Mouse (Mus musculus) G1E (cell line): ENCODE data around the gene Gm10181. TPM values are rescaled to one million over a fixed set of nuclear protein-coding genes. Genes with fewer than 3 reads are reported as not detected.
"Not testable (repeated sequence)": the region's sequence is repeated elsewhere in the genome, so short reads cannot be mapped to it uniquely, and the experiment has no call there.

ENCODE experiments used
- ATAC-seq: 2 replicates; pipeline ENCODE4 v1.8.0; 2016; ENCODE audit warnings: mild to moderate bottlenecking; ENCODE audit not compliant: insufficient number of reproducible peaks, poor library complexity, low FRiP score, severe bottlenecking; ENCODE audit errors: extremely low read depth
- DNase-seq: peaks from one replicate; pipeline ENCODE4 v3.0.0; 2012; ENCODE audit warnings: low spot score
- H3K27me3 ChIP-seq: 2 replicates; pipeline ENCODE4 v1.6.1; 2012; ENCODE audit warnings: mild to moderate bottlenecking, low read length, inconsistent platforms; ENCODE audit not compliant: insufficient read depth
- H3K36me3 ChIP-seq: replicated peaks from 2 replicates; pipeline ENCODE3; 2012; ENCODE audit warnings: mild to moderate bottlenecking, inconsistent platforms
- H3K4me1 ChIP-seq: 2 replicates; pipeline ENCODE4 v1.6.1; 2012; ENCODE audit warnings: low read depth, low read length, inconsistent platforms, mixed read lengths; ENCODE audit not compliant: insufficient read depth
- H3K4me3 ChIP-seq: 2 replicates; pipeline ENCODE4 v1.5.1; 2012; ENCODE audit warnings: low read depth, mild to moderate bottlenecking, inconsistent platforms, low read length, moderate library complexity, mixed read lengths
- H3K9me3 ChIP-seq: replicated peaks from 2 replicates; pipeline ENCODE4 v1.6.1; 2012; ENCODE audit warnings: inconsistent platforms
- CTCF ChIP-seq: IDR thresholded peaks from 2 replicates; pipeline ENCODE4 v1.5.1; 2012; ENCODE audit warnings: low read depth, low read length, inconsistent platforms, mixed read lengths
- GATA1 ChIP-seq: IDR thresholded peaks from 2 replicates; pipeline ENCODE4 v1.6.1; 2012; ENCODE audit warnings: borderline replicate concordance, low read length, inconsistent platforms, mixed read lengths
- GATA2 ChIP-seq: IDR thresholded peaks from 2 replicates; pipeline ENCODE4 v1.6.1; 2012; ENCODE audit warnings: low read depth, low read length, inconsistent platforms, borderline replicate concordance
- POLR2AphosphoS5 ChIP-seq: IDR thresholded peaks from 2 replicates; pipeline ENCODE4 v1.6.1; 2012; ENCODE audit warnings: low read depth, low read length, inconsistent platforms; ENCODE audit not compliant: insufficient replicate concordance
- TAL1 ChIP-seq: conservative IDR thresholded peaks from 2 replicates; pipeline ENCODE4 v1.6.1; 2012; ENCODE audit warnings: low read depth, low read length, inconsistent platforms, mixed read lengths
- polyA plus RNA-seq: library from polyadenylated mRNA; stranded (reverse); fragments of >175 nt; gene quantifications from 2 replicates; pipeline ENCODE4 v1.2.3, GENCODE M21; 2012
- total RNA-seq, 2 experiments: library from RNA; stranded (forward) in 1 of 2; stranded (reverse) in 1 of 2; fragments of 200-1000 nt in 1 of 2; fragments of >200 nt in 1 of 2; fragmentation: Nextera tagmentation in 1 of 2; gene quantifications; 2 replicates each; pipeline ENCODE4 v1.2.3; 2014 to 2017

Gm10181 gene
- total and polyA plus RNA-seq, 3 experiments: not detected

DNA sequence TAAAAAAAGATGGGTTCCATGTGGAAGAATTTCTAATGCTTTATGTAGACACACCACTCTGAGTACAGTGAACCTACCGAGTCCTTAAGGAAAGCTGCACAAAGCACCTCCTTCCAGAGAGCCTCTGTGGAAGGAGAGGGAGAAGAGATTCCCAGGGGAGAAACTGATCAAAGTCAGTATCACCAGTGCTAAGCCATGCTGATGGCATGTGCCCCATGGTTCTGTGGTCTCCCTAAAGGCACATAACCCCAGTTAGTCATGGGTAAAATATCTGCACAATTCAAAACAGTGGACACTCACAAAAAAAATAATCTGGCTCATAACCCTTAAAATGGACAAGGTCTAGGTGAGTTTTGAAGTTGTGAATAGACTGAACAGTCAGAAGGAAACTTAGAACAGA is 13.7 kb downstream of the Gm10181 start:
- Histone ChIP-seq H3K9me3 (no peaks in the 10 kb centered on the region), H3K4me1 (no peaks in the 10 kb centered on the region), H3K4me3 (no peak overlapping the region), H3K27me3 (0 out of 2 replicates have a peak, but pooled peaks cover 1% of the 10 kb centered on the region), H3K36me3 (peaks cover 32% of the 10 kb centered on the region)
- TF ChIP-seq GATA2: no peak
- no peak for TF ChIP-seq CTCF
- no peak for TF ChIP-seq TAL1
- TF ChIP-seq POLR2AphosphoS5: no peak
- no peak for TF ChIP-seq GATA1
- no peak for ATAC-seq
- no peak for DNase-seq

- peak; percentile 16 for DNase-seq
- peak; percentile 45; the same call in 1 of the 2 replicates for ATAC-seq
- Histone ChIP-seq H3K27me3 (no peaks in the 10 kb centered on the region), H3K9me3 (no peaks in the 10 kb centered on the region), H3K36me3 (peaks cover 41% of the 10 kb centered on the region), H3K4me3 (no peak overlapping the region), H3K4me1 (no peaks in the 10 kb centered on the region)
- TF ChIP-seq GATA2 (no peak), CTCF (peak; percentile 90), TAL1 (no peak)
These were observed 15.4 kb downstream of the Gm10181 start for GRCm38 (mm10) chr9:25104638-25105037.

- not testable (repeated sequence) for H3K4me3 ChIP-seq, H3K9me3 ChIP-seq, DNase-seq, ATAC-seq, H3K4me1 ChIP-seq, H3K27me3 ChIP-seq
- H3K36me3 ChIP-seq: peaks cover 18% of the 10 kb centered on the region
These were observed 34.4 kb downstream of the Gm10181 start for GRCm38 (mm10) chr9:25123590-25123989.

- Histone ChIP-seq H3K36me3 (peaks cover 16% of the 10 kb centered on the region), H3K27me3 (no peaks in the 10 kb centered on the region), H3K4me1 (no peaks in the 10 kb centered on the region), H3K4me3 (no peak overlapping the region), H3K9me3 (no peaks in the 10 kb centered on the region)
- DNase-seq: no peak
- ATAC-seq: no peak
- TF ChIP-seq GATA2 (no peak), GATA1 (no peak), TAL1 (no peak), CTCF (no peak), POLR2AphosphoS5 (no peak)
These were observed 34.8 kb downstream of the Gm10181 start for GRCm38 (mm10) chr9:25124048-25124447.

GRCm38 (mm10) chr9:25132253-25132652 is 43.0 kb downstream of the Gm10181 start:
- no peak for DNase-seq
- no peak for ATAC-seq
- H3K9me3 ChIP-seq: no peaks in the 10 kb centered on the region

DNA sequence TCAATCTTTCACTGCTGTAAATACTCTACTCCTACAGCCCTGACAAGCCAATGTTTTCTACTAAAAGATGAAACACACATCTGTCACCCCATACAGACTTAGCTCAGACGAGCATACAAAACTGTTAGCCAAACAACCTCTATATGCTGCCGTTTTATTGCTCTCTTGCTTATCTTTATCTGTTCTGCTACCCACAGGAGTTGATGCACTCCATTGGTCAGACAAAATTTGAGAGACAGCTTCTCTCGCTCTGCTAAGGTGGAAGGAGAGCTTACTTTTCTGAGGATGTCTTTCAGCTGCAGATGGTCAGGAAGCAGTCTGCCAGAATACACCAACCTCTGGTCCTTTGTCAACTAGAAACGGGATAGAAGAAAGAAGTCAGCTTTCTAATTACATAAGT is 43.7 kb downstream of the Gm10181 start:
- Histone ChIP-seq H3K36me3 (peaks cover 12% of the 10 kb centered on the region), H3K27me3 (no peaks in the 10 kb centered on the region), H3K9me3 (no peaks in the 10 kb centered on the region), H3K4me3 (no peak overlapping the region), H3K4me1 (peaks cover 13% of the 10 kb centered on the region)
- DNase-seq: no peak
- no peak; the same call in 1 of the 2 replicates for ATAC-seq
- no peak for TF ChIP-seq GATA2
- no peak for TF ChIP-seq GATA1
- no peak for TF ChIP-seq CTCF
- TF ChIP-seq POLR2AphosphoS5: no peak

More at GRCm38 (mm10) chr9:25132253-25132652, 43.0 kb downstream of the Gm10181 start:
- TF ChIP-seq TAL1 (no peak), GATA1 (no peak), GATA2 (no peak), POLR2AphosphoS5 (no peak), CTCF (no peak)
- H3K27me3 ChIP-seq: no peaks in the 10 kb centered on the region
- H3K4me3 ChIP-seq: no peak overlapping the region
- H3K36me3 ChIP-seq: peaks cover 12% of the 10 kb centered on the region
- peaks cover 13% of the 10 kb centered on the region for H3K4me1 ChIP-seq

DNA sequence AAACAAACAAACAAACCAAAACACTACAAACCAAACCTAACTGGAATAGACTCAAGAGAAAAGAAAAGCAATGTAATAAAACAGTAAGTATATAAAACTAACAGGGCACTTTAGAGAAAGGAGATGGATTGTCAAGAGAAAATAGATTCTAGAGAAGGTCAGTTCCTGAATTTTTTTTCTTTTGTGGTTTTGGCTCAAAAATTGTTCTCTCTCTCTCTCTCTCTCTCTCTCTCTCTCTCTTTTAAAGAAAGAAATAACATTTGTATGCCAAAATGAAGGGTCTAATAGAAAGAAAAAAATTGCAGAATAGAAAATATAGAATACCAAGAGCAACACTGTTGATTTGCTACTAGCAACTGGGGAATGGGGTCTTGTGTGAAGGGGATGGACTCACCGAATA is 49.7 kb downstream of the Gm10181 start:
- DNase-seq (no peak), ATAC-seq (no peak)
- TF ChIP-seq POLR2AphosphoS5: no peak
- no peak for TF ChIP-seq GATA1
- TF ChIP-seq GATA2: no peak
- TF ChIP-seq CTCF: no peak
- TF ChIP-seq TAL1: no peak
- H3K4me3 ChIP-seq: no peak overlapping the region
- no peaks in the 10 kb centered on the region for H3K9me3 ChIP-seq
- peaks cover 5% of the 10 kb centered on the region for H3K36me3 ChIP-seq
- no peaks in the 10 kb centered on the region for H3K27me3 ChIP-seq
- H3K4me1 ChIP-seq: peaks cover 33% of the 10 kb centered on the region

Other genes starting within 250 kb of the Gm10181 start
- 35.3 and 46.9 TPM in 2 replicates for gene Herpud2, start 62.4 kb downstream of the Gm10181 start, total RNA-seq (2014; fragmentation: Nextera tagmentation)
- 13.7 and 14.0 TPM in 2 replicates for gene Herpud2, start 62.4 kb downstream of the Gm10181 start, total RNA-seq (2017)
- gene Herpud2, start 62.4 kb downstream of the Gm10181 start, polyA plus RNA-seq: 15.6 and 19.2 TPM in 2 replicates
- gene Sept7, start 163.0 kb downstream of the Gm10181 start, total RNA-seq (2014; fragmentation: Nextera tagmentation): 230 and 241 TPM in 2 replicates
- 310 and 352 TPM in 2 replicates for gene Sept7, start 163.0 kb downstream of the Gm10181 start, total RNA-seq (2017)
- gene Sept7, start 163.0 kb downstream of the Gm10181 start, polyA plus RNA-seq: 11.4 and 12.9 TPM in 2 replicates